Mouse (Mus musculus): ENCODE data around the gene Gpnmb.

DNA sequence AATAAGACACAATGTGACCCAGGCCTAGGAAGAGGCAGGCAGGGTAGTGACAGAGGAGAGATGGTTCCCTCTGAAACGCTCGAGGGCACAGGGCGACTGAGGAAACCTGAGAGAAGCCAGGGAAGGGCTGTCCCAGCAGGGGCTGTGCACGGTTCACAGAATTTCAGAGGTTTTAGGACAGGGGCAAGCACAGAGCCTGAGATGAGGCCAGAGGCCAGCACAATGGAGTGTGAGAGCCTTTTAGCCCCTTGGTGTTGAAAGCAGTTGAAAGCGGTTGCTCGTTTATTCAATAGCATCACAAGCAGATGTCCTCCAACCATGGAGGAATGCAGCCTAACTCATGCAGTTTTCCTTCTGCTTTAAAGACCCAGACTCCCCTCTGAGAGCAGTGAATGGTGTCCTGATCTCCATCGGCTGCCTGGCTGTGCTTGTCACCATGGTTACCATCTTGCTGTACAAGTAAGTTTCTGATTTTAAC lies 18.9 kb downstream of the Gpnmb start:
- no peak for TF ChIP-seq CTCF (IDR thresholded peaks at IDR 0.05; ENCODE audit: control insufficient read depth, insufficient read depth, low read length)
- TF ChIP-seq POLR2A (IDR thresholded peaks at IDR 0.05; ENCODE audit: borderline replicate concordance, control insufficient read depth, low read depth, low read length): no peak
